Mouse (Mus musculus) testis, adult 2 months (tissue): ENCODE measurements around the gene Nadsyn1. TPM values are rescaled to one million over a fixed set of nuclear protein-coding genes. Genes with fewer than 3 reads are reported as not detected.

Source experiments
- H3K27ac ChIP-seq: fragments of 200-500 bp; 2 replicates; pipeline ENCODE4 v1.5.1; 2012; ENCODE audit warnings: low read depth, low read length; ENCODE audit not compliant: control insufficient read depth, insufficient read depth
- H3K27me3 ChIP-seq: fragments of 200-500 bp; 2 replicates; pipeline ENCODE4 v1.6.1; 2012; ENCODE audit warnings: mild to moderate bottlenecking, low read length, moderate library complexity; ENCODE audit not compliant: control insufficient read depth, insufficient read depth
- H3K36me3 ChIP-seq: fragments of 200-500 bp; 2 replicates; pipeline ENCODE4 v1.6.1; 2012; ENCODE audit warnings: mild to moderate bottlenecking, low read length; ENCODE audit not compliant: control insufficient read depth, insufficient read depth
- H3K4me1 ChIP-seq: fragments of 200-500 bp; 2 replicates; pipeline ENCODE4 v1.6.1; 2012; ENCODE audit warnings: low read length; ENCODE audit not compliant: control insufficient read depth, insufficient read depth
- H3K4me3 ChIP-seq: fragments of 200-500 bp; 2 replicates; pipeline ENCODE4 v1.5.1; 2012; ENCODE audit warnings: low read depth, mild to moderate bottlenecking, low read length, moderate library complexity, mixed read lengths; ENCODE audit not compliant: control insufficient read depth
- CTCF ChIP-seq: fragments of 200-500 bp; IDR thresholded peaks from 2 replicates; pipeline ENCODE4 v1.5.1; 2012; ENCODE audit warnings: low read depth, mild to moderate bottlenecking, inconsistent platforms, low read length, moderate library complexity; ENCODE audit not compliant: control insufficient read depth, insufficient read depth, insufficient replicate concordance
- POLR2A ChIP-seq: fragments of 200-500 bp; IDR thresholded peaks from 2 replicates; pipeline ENCODE4 v1.6.1; 2012; ENCODE audit warnings: low read depth, mild to moderate bottlenecking, inconsistent platforms, low read length, moderate library complexity; ENCODE audit not compliant: control insufficient read depth
- polyA plus RNA-seq: library from polyadenylated mRNA; depleted of rRNA; stranded (reverse); fragments of >200 nt; gene quantifications from 2 replicates; pipeline ENCODE4 v1.2.3, GENCODE M21; 2012; rRNA removed

Nadsyn1 gene
- polyA plus RNA-seq, 1 experiment = 11.4 TPM

- no peaks in the 10 kb centered on the region for H3K27me3 ChIP-seq
- no peak for TF ChIP-seq CTCF
- TF ChIP-seq POLR2A = no peak
- no peaks in the 10 kb centered on the region; the same call in 1 of the 2 replicates for H3K4me1 ChIP-seq
Observed at GRCm38 (mm10) chr7:143752606-143753005, 70.0 kb downstream of the Nadsyn1 start.

GRCm38 (mm10) chr7:143752056-143752455, 70.6 kb downstream of the Nadsyn1 start:
- Histone ChIP-seq H3K36me3 (no peaks in the 10 kb centered on the region), H3K27ac (no peak overlapping the region), H3K27me3 (no peaks in the 10 kb centered on the region), H3K4me3 (no peak overlapping the region), H3K4me1 (no peaks in the 10 kb centered on the region; the same call in 1 of the 2 replicates)
- TF ChIP-seq CTCF (no peak), POLR2A (no peak)

More at GRCm38 (mm10) chr7:143752606-143753005, 70.0 kb downstream of the Nadsyn1 start:
- no peak overlapping the region for H3K4me3 ChIP-seq
- H3K27ac ChIP-seq = no peak overlapping the region
- H3K36me3 ChIP-seq = no peaks in the 10 kb centered on the region

GRCm38 (mm10) chr7:143751380-143751779, 71.3 kb downstream of the Nadsyn1 start:
- no peak overlapping the region for H3K27ac ChIP-seq
- no peaks in the 10 kb centered on the region for H3K27me3 ChIP-seq

GRCm38 (mm10) chr7:143749045-143749444, 73.6 kb downstream of the Nadsyn1 start:
- Histone ChIP-seq H3K4me3 (no peak overlapping the region), H3K27me3 (no peaks in the 10 kb centered on the region), H3K36me3 (no peaks in the 10 kb centered on the region), H3K4me1 (no peaks in the 10 kb centered on the region), H3K27ac (no peak overlapping the region)
- TF ChIP-seq POLR2A (no peak), CTCF (no peak)

More at GRCm38 (mm10) chr7:143751380-143751779, 71.3 kb downstream of the Nadsyn1 start:
- Histone ChIP-seq H3K36me3 (no peaks in the 10 kb centered on the region), H3K4me1 (no peaks in the 10 kb centered on the region; the same call in 1 of the 2 replicates), H3K4me3 (no peak overlapping the region)
- TF ChIP-seq CTCF (no peak), POLR2A (no peak)

GRCm38 (mm10) chr7:143748041-143748868, 74.4 kb downstream of the Nadsyn1 start:
- Histone ChIP-seq H3K4me3 (no peak overlapping the region), H3K36me3 (no peaks in the 10 kb centered on the region), H3K27me3 (no peaks in the 10 kb centered on the region), H3K27ac (no peak overlapping the region), H3K4me1 (no peaks in the 10 kb centered on the region)
- peak; percentile 91 for TF ChIP-seq CTCF
- TF ChIP-seq POLR2A = no peak

Other genes starting within 250 kb of the Nadsyn1 start
- gene Cars, start 222.8 kb downstream of the Nadsyn1 start, polyA plus RNA-seq = 14.5 TPM in 2 replicates
- not detected in 2 replicates for gene Tnfrsf26, start 194.1 kb downstream of the Nadsyn1 start, polyA plus RNA-seq
- gene Tnfrsf22, start 173.2 kb downstream of the Nadsyn1 start, polyA plus RNA-seq = 0.87 and 0.88 TPM in 2 replicates
- 0.60 and 0.63 TPM in 2 replicates for gene Tnfrsf23, start 137.0 kb downstream of the Nadsyn1 start, polyA plus RNA-seq
- 7.9 and 8.4 TPM in 2 replicates for gene Osbpl5, start 65.9 kb downstream of the Nadsyn1 start, polyA plus RNA-seq
- gene Mrgprg, start 55.9 kb downstream of the Nadsyn1 start, polyA plus RNA-seq = not detected in 2 replicates
- gene Mrgpre, start 38.3 kb downstream of the Nadsyn1 start, polyA plus RNA-seq = 0.11 and 0.18 TPM in 2 replicates
- 42.3 and 42.9 TPM in 2 replicates for gene Dhcr7, start 296 bp upstream of the Nadsyn1 start, polyA plus RNA-seq
- 224 and 242 TPM in 2 replicates for gene Gm498, start 44.0 kb upstream of the Nadsyn1 start, polyA plus RNA-seq
- gene Shank2, start 179.1 kb upstream of the Nadsyn1 start, polyA plus RNA-seq = 30.0 and 34.7 TPM in 2 replicates